Mouse (Mus musculus): Measurements from ENCODE around the gene Tatdn3. TPM values are rescaled to one million over a fixed set of nuclear protein-coding genes. Genes with fewer than 3 reads are reported as not detected.
A peak's percentile ranks its signal among the peaks of the same experiment; 100 is the strongest.

Gene Tatdn3
- polyA plus RNA-seq, 1 experiment, result 29.6 TPM

DNA sequence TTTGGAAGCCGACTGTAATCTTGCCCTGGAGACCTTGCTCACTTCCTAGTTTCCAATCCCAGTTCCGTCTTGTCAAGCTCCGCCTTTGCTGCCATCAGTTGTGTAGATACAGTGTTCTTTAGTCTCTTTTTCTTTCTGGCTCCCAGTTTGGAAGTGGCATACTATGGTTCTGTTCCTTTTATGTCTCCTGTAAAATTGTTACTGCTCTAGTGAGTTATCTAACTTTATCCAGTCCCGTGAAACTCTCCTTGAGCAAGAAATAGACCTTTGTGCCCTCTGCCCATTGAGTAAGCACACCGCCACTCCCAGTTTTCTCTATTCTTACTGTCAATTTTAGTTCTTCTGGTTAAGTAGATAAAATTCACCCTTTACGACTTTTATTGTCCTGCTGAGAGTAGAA lies 8.9 kb upstream of the Tatdn3 start:
- TF ChIP-seq CTCF (IDR thresholded peaks at IDR 0.05; ENCODE audit: control insufficient read depth, insufficient read depth, low read length) (no peak), POLR2A (IDR thresholded peaks at IDR 0.05; ENCODE audit: borderline replicate concordance, control insufficient read depth, low read depth, low read length) (no peak)
- no peak overlapping the region for H3K4me3 ChIP-seq (replicated peaks; ENCODE audit: control insufficient read depth, low read depth, low read length)
- H3K4me1 ChIP-seq (ENCODE audit: control insufficient read depth, insufficient read depth, low read length), result peaks cover 6% of the 10 kb centered on the region; the same call in 1 of the 2 replicates
- 78% methylated on average over 6 of the region's 6 CpGs for WGBS
- no peak overlapping the region for H3K27ac ChIP-seq (ENCODE audit: control insufficient read depth, insufficient read depth, low read depth, low read length, poor library complexity)

DNA sequence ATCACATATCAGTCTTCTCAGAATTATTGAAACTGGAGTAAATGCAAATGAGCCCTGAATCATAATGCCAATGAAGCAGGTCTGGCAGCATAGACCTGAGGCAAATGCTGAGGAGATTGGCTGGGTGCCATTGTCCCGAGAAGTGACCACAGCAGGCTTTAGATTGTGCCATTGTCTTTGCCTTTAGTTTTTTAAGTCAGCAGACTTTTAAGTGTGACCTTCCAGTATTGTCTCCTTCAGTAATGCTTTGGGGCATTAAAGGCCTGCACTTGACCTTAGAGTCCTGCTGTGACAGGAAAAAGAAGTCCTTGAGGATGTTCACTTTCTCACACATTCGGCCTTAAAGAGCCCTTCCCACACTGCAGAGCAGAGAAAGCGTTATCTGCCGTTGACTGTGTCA lies 7.5 kb upstream of the Tatdn3 start:
- 86% methylated on average over 4 of the region's 4 CpGs for WGBS
- peaks cover 6% of the 10 kb centered on the region; the same call in 1 of the 2 replicates for H3K4me1 ChIP-seq (ENCODE audit: control insufficient read depth, insufficient read depth, low read length)
- H3K4me3 ChIP-seq (replicated peaks; ENCODE audit: control insufficient read depth, low read depth, low read length), result no peak overlapping the region
- no peak overlapping the region for H3K27ac ChIP-seq (ENCODE audit: control insufficient read depth, insufficient read depth, low read depth, low read length, poor library complexity)
- no peak for TF ChIP-seq CTCF (IDR thresholded peaks at IDR 0.05; ENCODE audit: control insufficient read depth, insufficient read depth, low read length)
- TF ChIP-seq POLR2A (IDR thresholded peaks at IDR 0.05; ENCODE audit: borderline replicate concordance, control insufficient read depth, low read depth, low read length), result no peak

DNA sequence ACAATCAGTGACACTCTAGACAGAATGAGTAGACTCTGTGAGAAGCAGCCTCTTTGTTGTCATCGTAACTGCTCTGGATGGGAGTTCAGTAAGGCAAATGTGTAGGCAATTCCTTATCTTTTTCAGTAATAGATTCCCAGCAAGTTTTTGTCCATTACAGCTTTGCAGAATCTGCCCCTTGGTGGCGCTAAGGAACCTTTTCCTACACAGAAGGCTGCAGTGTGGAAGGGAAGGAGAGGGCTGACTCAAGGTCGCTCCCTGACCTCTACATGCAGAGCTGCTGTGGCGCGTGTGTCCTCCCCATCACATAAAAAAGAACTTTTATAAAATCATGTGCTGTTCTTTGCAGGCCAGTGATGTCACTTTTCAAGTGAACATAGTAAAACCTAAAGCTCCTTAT lies 5.6 kb upstream of the Tatdn3 start:
- no peak overlapping the region for H3K4me3 ChIP-seq (replicated peaks; ENCODE audit: control insufficient read depth, low read depth, low read length)
- H3K27ac ChIP-seq (ENCODE audit: control insufficient read depth, insufficient read depth, low read depth, low read length, poor library complexity), result no peak overlapping the region
- peaks cover 6% of the 10 kb centered on the region; the same call in 1 of the 2 replicates for H3K4me1 ChIP-seq (ENCODE audit: control insufficient read depth, insufficient read depth, low read length)
- TF ChIP-seq CTCF (IDR thresholded peaks at IDR 0.05; ENCODE audit: control insufficient read depth, insufficient read depth, low read length) (no peak), POLR2A (IDR thresholded peaks at IDR 0.05; ENCODE audit: borderline replicate concordance, control insufficient read depth, low read depth, low read length) (no peak)
- WGBS, result 86% methylated on average over 5 of the region's 5 CpGs

DNA sequence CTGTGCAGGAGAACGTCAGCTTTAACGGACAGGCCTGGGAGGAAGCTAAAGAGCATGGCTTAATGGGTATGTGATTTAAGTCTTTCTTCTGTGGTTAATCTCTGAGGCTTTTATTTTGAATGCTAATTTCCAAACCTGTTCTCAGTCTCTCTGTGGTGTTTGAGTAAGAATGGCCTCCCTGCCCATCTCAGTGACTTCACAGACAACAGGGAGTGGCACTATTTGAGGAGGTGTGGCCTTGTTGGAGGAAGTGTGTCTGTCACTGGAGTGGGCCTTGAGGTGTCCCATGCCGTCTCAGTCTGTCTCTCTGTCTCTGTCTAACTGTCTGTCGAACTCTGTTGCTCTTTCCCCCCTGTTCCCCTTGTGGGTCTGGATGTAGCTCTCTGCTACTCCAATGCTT lies 2.5 kb upstream of the Tatdn3 start:
- 65% methylated on average over 4 of the region's 4 CpGs for WGBS
- TF ChIP-seq POLR2A (IDR thresholded peaks at IDR 0.05; ENCODE audit: borderline replicate concordance, control insufficient read depth, low read depth, low read length) (no peak), CTCF (IDR thresholded peaks at IDR 0.05; ENCODE audit: control insufficient read depth, insufficient read depth, low read length) (no peak)
- peaks cover 1% of the 10 kb centered on the region; the same call in 1 of the 2 replicates for H3K4me1 ChIP-seq (ENCODE audit: control insufficient read depth, insufficient read depth, low read length)
- H3K27ac ChIP-seq (ENCODE audit: control insufficient read depth, insufficient read depth, low read depth, low read length, poor library complexity), result no peak overlapping the region
- no peak overlapping the region for H3K4me3 ChIP-seq (replicated peaks; ENCODE audit: control insufficient read depth, low read depth, low read length)

DNA sequence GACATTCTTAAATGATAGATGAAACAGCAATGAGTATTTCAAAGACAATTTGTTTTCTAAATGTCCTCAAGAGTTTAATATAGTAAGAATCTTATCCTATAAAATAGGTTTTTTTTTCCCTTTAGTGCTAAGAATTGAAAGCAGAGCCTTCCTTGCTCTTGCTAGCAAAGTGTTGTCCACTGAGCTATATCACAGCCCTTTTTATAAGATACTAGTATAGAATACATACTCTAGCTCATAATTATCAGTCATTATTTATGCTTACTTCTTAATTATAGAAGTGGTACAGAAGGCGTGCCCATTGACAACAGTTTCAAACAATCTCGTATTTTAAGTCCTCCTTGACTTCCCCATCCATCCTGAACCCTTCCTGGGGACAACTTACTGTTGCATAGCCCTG lies 1.8 kb upstream of the Tatdn3 start:
- Histone ChIP-seq H3K4me1 (ENCODE audit: control insufficient read depth, insufficient read depth, low read length) (peaks cover 1% of the 10 kb centered on the region; the same call in 1 of the 2 replicates), H3K4me3 (replicated peaks; ENCODE audit: control insufficient read depth, low read depth, low read length) (no peak overlapping the region), H3K27ac (ENCODE audit: control insufficient read depth, insufficient read depth, low read depth, low read length, poor library complexity) (no peak overlapping the region)
- WGBS, result 79% methylated on average over 2 of the region's 2 CpGs
- TF ChIP-seq CTCF (IDR thresholded peaks at IDR 0.05; ENCODE audit: control insufficient read depth, insufficient read depth, low read length) (no peak), POLR2A (IDR thresholded peaks at IDR 0.05; ENCODE audit: borderline replicate concordance, control insufficient read depth, low read depth, low read length) (no peak)

DNA sequence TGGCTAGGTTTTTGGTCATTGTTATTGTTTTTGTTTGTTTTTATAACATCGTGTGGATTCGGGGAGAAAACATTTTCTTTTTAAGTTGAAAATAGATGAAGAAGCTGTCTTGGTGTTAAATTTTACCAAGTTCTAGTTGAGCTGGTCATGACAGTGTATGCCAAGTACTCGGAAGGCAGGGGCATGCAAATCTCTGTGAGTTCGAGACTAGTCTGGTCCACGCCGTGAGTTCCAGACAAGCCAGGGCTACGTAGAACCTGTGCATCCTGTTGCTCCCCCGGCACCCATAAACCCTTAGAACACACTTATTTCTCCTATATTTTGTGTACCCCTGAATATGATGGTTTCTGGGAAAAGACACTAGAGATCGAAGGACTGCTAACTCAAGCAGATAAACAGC lies 968 bp upstream of the Tatdn3 start:
- WGBS, result 61% methylated on average over 9 of the region's 9 CpGs
- H3K27ac ChIP-seq (ENCODE audit: control insufficient read depth, insufficient read depth, low read depth, low read length, poor library complexity), result no peak overlapping the region
- H3K4me3 ChIP-seq (replicated peaks; ENCODE audit: control insufficient read depth, low read depth, low read length), result peak overlapping the region; percentile 96
- peaks cover 1% of the 10 kb centered on the region; the same call in 1 of the 2 replicates for H3K4me1 ChIP-seq (ENCODE audit: control insufficient read depth, insufficient read depth, low read length)
- TF ChIP-seq POLR2A (IDR thresholded peaks at IDR 0.05; ENCODE audit: borderline replicate concordance, control insufficient read depth, low read depth, low read length) (no peak), CTCF (IDR thresholded peaks at IDR 0.05; ENCODE audit: control insufficient read depth, insufficient read depth, low read length) (no peak)

DNA sequence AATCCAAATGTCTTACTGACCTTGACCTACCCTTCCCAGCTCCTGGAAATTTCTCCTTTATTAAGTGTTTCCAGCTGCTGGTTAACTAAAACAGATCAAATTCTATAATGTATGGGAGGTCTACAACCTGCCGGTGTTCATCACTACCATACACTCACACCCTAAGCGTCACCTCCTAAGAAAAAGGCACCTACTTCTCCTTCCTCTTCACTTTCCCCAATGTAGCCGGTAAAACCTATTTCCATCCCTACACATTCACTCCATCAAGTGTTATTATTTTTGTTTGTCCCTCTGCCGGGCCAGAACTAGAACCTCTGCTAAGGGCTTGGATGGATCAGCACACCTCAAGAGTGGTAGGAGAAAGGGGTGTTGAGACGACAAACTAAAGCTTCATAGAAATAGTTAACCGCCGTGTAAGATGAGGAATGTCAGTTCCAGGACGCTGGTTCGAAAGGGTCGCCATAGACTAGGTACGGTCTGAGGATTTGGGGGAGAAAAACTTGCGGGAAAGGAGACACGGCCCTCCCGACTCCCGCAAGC lies 421 bp downstream of the Tatdn3 start:
- Histone ChIP-seq H3K27ac (ENCODE audit: control insufficient read depth, insufficient read depth, low read depth, low read length, poor library complexity) (peak overlapping the region; percentile 58), H3K4me1 (ENCODE audit: control insufficient read depth, insufficient read depth, low read length) (peaks cover 1% of the 10 kb centered on the region; the same call in 1 of the 2 replicates), H3K4me3 (replicated peaks; ENCODE audit: control insufficient read depth, low read depth, low read length) (peak overlapping the region; percentile 96)
- TF ChIP-seq POLR2A (IDR thresholded peaks at IDR 0.05; ENCODE audit: borderline replicate concordance, control insufficient read depth, low read depth, low read length) (no peak), CTCF (IDR thresholded peaks at IDR 0.05; ENCODE audit: control insufficient read depth, insufficient read depth, low read length) (no peak)
- 3% methylated on average over 15 of the region's 15 CpGs for WGBS

DNA sequence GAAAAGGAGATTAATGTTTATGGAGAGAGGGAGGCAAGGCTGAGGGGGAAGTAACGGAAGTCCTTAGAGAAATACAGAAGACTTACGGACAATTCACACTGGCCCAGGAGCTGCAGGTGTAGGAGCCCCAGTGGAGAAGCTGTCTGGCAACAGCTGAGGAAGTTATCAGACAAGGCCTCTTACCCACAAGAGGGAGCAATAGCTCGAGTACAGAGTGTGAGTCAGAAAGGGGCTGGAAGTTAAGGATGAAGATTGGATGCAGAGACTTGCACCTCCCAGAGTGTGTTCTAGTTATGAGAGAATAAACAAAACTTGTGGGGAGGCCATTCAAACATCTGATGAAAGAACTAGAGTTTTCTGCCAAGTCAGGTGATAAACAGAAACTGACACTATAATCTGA lies 5.3 kb downstream of the Tatdn3 start:
- no peak overlapping the region for H3K4me3 ChIP-seq (replicated peaks; ENCODE audit: control insufficient read depth, low read depth, low read length)
- H3K4me1 ChIP-seq (ENCODE audit: control insufficient read depth, insufficient read depth, low read length), result no peaks in the 10 kb centered on the region; the same call in 1 of the 2 replicates
- H3K27ac ChIP-seq (ENCODE audit: control insufficient read depth, insufficient read depth, low read depth, low read length, poor library complexity), result no peak overlapping the region
- WGBS, result 66% methylated on average over 3 of the region's 3 CpGs
- TF ChIP-seq POLR2A (IDR thresholded peaks at IDR 0.05; ENCODE audit: borderline replicate concordance, control insufficient read depth, low read depth, low read length) (no peak), CTCF (IDR thresholded peaks at IDR 0.05; ENCODE audit: control insufficient read depth, insufficient read depth, low read length) (no peak)

DNA sequence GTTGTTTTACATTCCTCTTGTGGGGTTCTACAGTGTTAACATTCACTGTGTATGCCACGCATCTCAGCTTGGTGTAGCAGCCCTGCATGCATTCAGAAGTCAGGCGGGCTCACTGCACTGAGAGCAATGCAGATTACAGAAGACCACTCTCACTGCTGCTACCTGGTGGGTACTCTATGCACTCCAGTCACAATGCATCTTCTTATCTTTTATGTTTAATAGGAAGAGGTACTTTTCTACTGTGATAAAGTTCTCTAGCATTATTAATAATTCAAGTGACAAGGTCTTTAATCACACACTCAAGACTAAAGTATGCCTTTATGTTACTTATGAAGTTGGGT lies 7.2 kb downstream of the Tatdn3 start:
- WGBS, result 72% methylated on average over 2 of the region's 2 CpGs
- no peak for TF ChIP-seq CTCF (IDR thresholded peaks at IDR 0.05; ENCODE audit: control insufficient read depth, insufficient read depth, low read length)
- TF ChIP-seq POLR2A (IDR thresholded peaks at IDR 0.05; ENCODE audit: borderline replicate concordance, control insufficient read depth, low read depth, low read length), result no peak
- H3K27ac ChIP-seq (ENCODE audit: control insufficient read depth, insufficient read depth, low read depth, low read length, poor library complexity), result no peak overlapping the region
- H3K4me1 ChIP-seq (ENCODE audit: control insufficient read depth, insufficient read depth, low read length), result no peaks in the 10 kb centered on the region; the same call in 1 of the 2 replicates
- no peak overlapping the region for H3K4me3 ChIP-seq (replicated peaks; ENCODE audit: control insufficient read depth, low read depth, low read length)

Measured in bone marrow, adult 2 months (tissue).